Mouse (Mus musculus) MEL (cell line): ENCODE results near the gene Fhl2. TPM values are rescaled to one million over a fixed set of nuclear protein-coding genes. Genes with fewer than 3 reads are reported as not detected.

Source experiments
- DNase-seq: peaks from one replicate; pipeline ENCODE4 v3.0.0; 2011; ENCODE audit warnings: low read depth, low spot score
- H3K27ac ChIP-seq: 2 replicates; pipeline ENCODE4 v1.5.1; 2012; ENCODE audit warnings: low read depth, mild to moderate bottlenecking, control low read depth, low read length, moderate library complexity; ENCODE audit not compliant: control insufficient read depth
- H3K27me3 ChIP-seq, 2 experiments: fragments of 150-350 bp in 1 of 2; sonication (generic) in 1 of 2; 2 replicates each; pipeline ENCODE4 v1.6.1; 2012; ENCODE audit warnings: low read length in 2 of 2, mild to moderate bottlenecking in 2 of 2, improper control_type of control experiment in 1 of 2, moderate library complexity in 1 of 2; ENCODE audit not compliant: insufficient read depth in 2 of 2, control insufficient read depth in 1 of 2
- H3K36me3 ChIP-seq, 2 experiments: 2 replicates each; pipeline ENCODE4 v1.6.1; 2012 to 2014; ENCODE audit warnings: low read length in 2 of 2, improper control_type of control experiment in 1 of 2, inconsistent platforms in 1 of 2, mild to moderate bottlenecking in 1 of 2; ENCODE audit not compliant: insufficient read depth in 2 of 2, control insufficient read depth in 1 of 2
- H3K4me1 ChIP-seq, 2 experiments: fragments of 150-350 bp in 1 of 2; sonication (generic) in 1 of 2; 2 replicates each; pipeline ENCODE4 v1.6.1; 2012; ENCODE audit warnings: low read length in 2 of 2, improper control_type of control experiment in 1 of 2, mild to moderate bottlenecking in 1 of 2; ENCODE audit not compliant: insufficient read depth in 2 of 2, control insufficient read depth in 1 of 2
- H3K4me3 ChIP-seq, 2 experiments: fragments of 150-350 bp in 1 of 2; sonication (generic) in 1 of 2; 2 replicates each; pipeline ENCODE4 v1.5.1; 2012; ENCODE audit warnings: low read depth in 2 of 2, low read length in 2 of 2, mild to moderate bottlenecking in 2 of 2, moderate library complexity in 2 of 2, control low read depth in 1 of 2, improper control_type of control experiment in 1 of 2; ENCODE audit not compliant: control insufficient read depth in 1 of 2, insufficient read depth in 1 of 2
- H3K79me2 ChIP-seq: 2 replicates; pipeline ENCODE4 v1.6.1; 2012; ENCODE audit warnings: mild to moderate bottlenecking, low read length, moderate library complexity; ENCODE audit not compliant: control insufficient read depth, poor library complexity, insufficient read depth
- H3K9ac ChIP-seq: 2 replicates; pipeline ENCODE4 v1.6.1; 2012; ENCODE audit warnings: low read depth, mild to moderate bottlenecking, control low read depth, low read length, moderate library complexity; ENCODE audit not compliant: control insufficient read depth, poor library complexity, severe bottlenecking
- H3K9me3 ChIP-seq: fragments of 150-350 bp; sonication (generic); replicated peaks from 2 replicates; pipeline ENCODE4 v1.6.1; 2012; ENCODE audit warnings: mild to moderate bottlenecking, low read length, improper control_type of control experiment, moderate library complexity; ENCODE audit not compliant: insufficient read depth
- BHLHE40 ChIP-seq: IDR thresholded peaks from 2 replicates; pipeline ENCODE4 v1.6.1; 2012; ENCODE audit warnings: low read depth, mild to moderate bottlenecking, inconsistent platforms, low read length, improper control_type of control experiment, borderline replicate concordance
- CHD1 ChIP-seq: IDR thresholded peaks from 2 replicates; pipeline ENCODE4 v1.6.1; 2012; ENCODE audit warnings: low read depth, mild to moderate bottlenecking, inconsistent platforms, low read length, improper control_type of control experiment
- CHD2 ChIP-seq: IDR thresholded peaks from 2 replicates; pipeline ENCODE4 v1.6.1; 2011; ENCODE audit warnings: low read length, improper control_type of control experiment
- EP300 ChIP-seq, 2 experiments: IDR thresholded peaks; 2 replicates each; pipeline ENCODE4 v1.6.1; 2011; ENCODE audit warnings: improper control_type of control experiment in 2 of 2, low read length in 2 of 2, low read depth in 1 of 2, mild to moderate bottlenecking in 1 of 2
- MXI1 ChIP-seq: IDR thresholded peaks from 2 replicates; pipeline ENCODE4 v1.6.1; 2011; ENCODE audit warnings: mild to moderate bottlenecking, low read depth, low read length, improper control_type of control experiment
- MYC ChIP-seq: IDR thresholded peaks from 2 replicates; pipeline ENCODE4 v1.6.1; 2011; ENCODE audit warnings: low read depth, mild to moderate bottlenecking, low read length, improper control_type of control experiment, moderate library complexity
- POLR2AphosphoS2 ChIP-seq: IDR thresholded peaks from 2 replicates; pipeline ENCODE4 v1.6.1; 2011; ENCODE audit warnings: low read length, improper control_type of control experiment
- RAD21 ChIP-seq: IDR thresholded peaks from 2 replicates; pipeline ENCODE4 v1.6.1; 2011; ENCODE audit warnings: mild to moderate bottlenecking, low read depth, low read length, improper control_type of control experiment
- TBP ChIP-seq: IDR thresholded peaks from 2 replicates; pipeline ENCODE4 v1.8.0; 2011; ENCODE audit warnings: low read depth, low read length, improper control_type of control experiment
- USF1 ChIP-seq: IDR thresholded peaks from 2 replicates; pipeline ENCODE4 v1.6.1; 2014; ENCODE audit warnings: low read depth, mild to moderate bottlenecking, inconsistent platforms, low read length, improper control_type of control experiment, moderate library complexity
- polyA plus RNA-seq, 2 experiments: library from polyadenylated mRNA; stranded (reverse) in 1 of 2; unstranded in 1 of 2; fragments of >175 nt in 1 of 2; fragments of >200 nt in 1 of 2; gene quantifications; 2 replicates each; pipeline versions ENCODE4 v1.2.1 to v1.2.4; 2012; ENCODE audit warnings: low replicate concordance in 2 of 2, low read depth in 1 of 2; ENCODE audit not compliant: insufficient read length in 2 of 2, insufficient read depth in 1 of 2, missing spikeins in 1 of 2
- total RNA-seq: library from RNA; depleted of rRNA; stranded (reverse); fragments of 300-350 nt; gene quantifications from 2 replicates; pipeline ENCODE4 v1.2.3, GENCODE M21; 2012; rRNA removed

Fhl2 gene
- total and polyA plus RNA-seq, 3 experiments: not detected

DNA sequence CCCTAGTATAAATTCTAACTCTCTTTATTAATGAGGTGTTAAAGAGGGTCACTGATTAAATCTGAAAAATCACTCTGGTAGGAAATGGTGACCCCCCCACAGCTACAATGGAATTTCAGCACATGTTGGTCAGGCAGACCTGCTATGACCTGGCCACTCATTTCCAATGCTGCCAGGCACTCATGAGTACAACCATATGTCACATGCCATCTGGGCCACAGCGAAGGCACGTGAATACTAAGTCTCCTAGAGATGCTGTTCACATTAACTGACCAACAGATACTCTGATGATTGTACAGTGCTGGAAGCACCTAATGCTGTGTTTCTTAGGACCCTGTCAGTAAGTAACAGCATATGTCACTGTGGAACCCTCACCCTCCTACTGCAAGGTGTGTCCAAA lies 122.0 kb downstream of the Fhl2 start:
- Histone ChIP-seq H3K79me2 (0 out of 2 replicates have a peak, but pooled peaks cover 2% of the 10 kb centered on the region), H3K36me3 (peaks cover 2 to 24% of the 10 kb centered on the region in 2 experiments), H3K27ac (no peak overlapping the region), H3K9me3 (no peaks in the 10 kb centered on the region), H3K4me1 (peaks cover 18 to 22% of the 10 kb centered on the region in 2 experiments), H3K27me3 (no peaks in the 10 kb centered on the region), H3K9ac (no peak overlapping the region), H3K4me3 (no peak overlapping the region)
- TF ChIP-seq MYC (no peak), POLR2AphosphoS2 (no peak), TBP (no peak), RAD21 (no peak), CHD2 (no peak), EP300 (IDR thresholded peaks at IDR 0.05; ENCODE audit: low read depth in 1 of 2, low read length in 2 of 2) (no peak), BHLHE40 (no peak), MXI1 (no peak), USF1 (no peak), CHD1 (no peak)
- DNase-seq: no peak

Other genes starting within 250 kb of the Fhl2 start
- not detected in 2 replicates for gene Gpr45, start 244.1 kb downstream of the Fhl2 start, total RNA-seq
- not detected for gene Gpr45, start 244.1 kb downstream of the Fhl2 start, polyA plus RNA-seq
- 7.9 and 9.2 TPM in 2 replicates for gene Tgfbrap1, start 98.3 kb downstream of the Fhl2 start, total RNA-seq
- gene Tgfbrap1, start 98.3 kb downstream of the Fhl2 start, polyA plus RNA-seq: 10 to 100 TPM in 1 of 2 experiments, not detected in 1; 17.6 TPM
- gene AI597479, start 98.3 kb downstream of the Fhl2 start, total RNA-seq: 16.8 and 20.1 TPM in 2 replicates
- 10 to 100 TPM in 1 of 2 experiments, not detected in 1; 15.3 TPM for gene AI597479, start 98.3 kb downstream of the Fhl2 start, polyA plus RNA-seq
- 9.2 and 9.4 TPM in 2 replicates for gene Nck2, start 247.6 kb upstream of the Fhl2 start, total RNA-seq
- 10 to 100 TPM in 1 of 2 experiments, not detected in 1; 12.4 TPM for gene Nck2, start 247.6 kb upstream of the Fhl2 start, polyA plus RNA-seq